Mouse (Mus musculus) midbrain, embryonic 11.5 days (tissue): Measurements from ENCODE around the gene Lrrc66. TPM values are rescaled to one million over a fixed set of nuclear protein-coding genes. Genes with fewer than 3 reads are reported as not detected.
A peak's percentile ranks its signal among the peaks of the same experiment; 100 is the strongest.

Experiments
- ATAC-seq: fragments of 200-750 bp; cut with Nextera tagmentation; 2 replicates; pipeline ENCODE4 v1.8.0; 2017; ENCODE audit warnings: moderate TSS enrichment, moderate library complexity; ENCODE audit not compliant: low FRiP score
- DNase-seq: peaks from one replicate; pipeline ENCODE4 v3.0.0; 2015; ENCODE audit warnings: low spot score; ENCODE audit errors: missing footprints
- H3K27ac ChIP-seq: fragments of 300-500 bp; sonication (generic); 2 replicates; pipeline ENCODE4 v1.5.1; 2014; ENCODE audit warnings: low read depth, low read length
- H3K27me3 ChIP-seq: fragments of 300-500 bp; sonication (generic); 2 replicates; pipeline ENCODE4 v1.6.1; 2014; ENCODE audit warnings: mild to moderate bottlenecking, low read length, moderate library complexity, mixed read lengths; ENCODE audit not compliant: control insufficient read depth, insufficient read depth
- H3K36me3 ChIP-seq: fragments of 300-500 bp; sonication (generic); 2 replicates; pipeline ENCODE4 v1.6.1; 2014; ENCODE audit warnings: mild to moderate bottlenecking, low read length, moderate library complexity, mixed read lengths; ENCODE audit not compliant: control insufficient read depth, insufficient read depth
- H3K4me1 ChIP-seq: fragments of 300-500 bp; sonication (generic); 2 replicates; pipeline ENCODE4 v1.6.1; 2014; ENCODE audit warnings: low read length; ENCODE audit not compliant: control insufficient read depth, insufficient read depth
- H3K4me2 ChIP-seq: fragments of 300-500 bp; sonication (generic); 2 replicates; pipeline ENCODE4 v1.6.1; 2014; ENCODE audit warnings: mild to moderate bottlenecking, moderate library complexity
- H3K4me3 ChIP-seq: fragments of 300-500 bp; sonication (generic); 2 replicates; pipeline ENCODE4 v1.5.1; 2014; ENCODE audit warnings: low read depth, low read length
- H3K9ac ChIP-seq: fragments of 300-500 bp; sonication (generic); 2 replicates; pipeline ENCODE4 v1.6.1; 2014; ENCODE audit warnings: low read length
- H3K9me3 ChIP-seq: fragments of 300-500 bp; sonication (generic); 2 replicates; pipeline ENCODE4 v1.6.1; 2016; ENCODE audit warnings: low read length; ENCODE audit not compliant: control insufficient read depth
- WGBS: fragments of 180-500 bp; shearing (Covaris S2); extraction: QIAGEN DNeasy Blood & Tissue Kit; methylation state at CpG from one replicate; pipeline ENCODE4 v1.1.7; 2014; 5-methylcytosine and 5-hydroxymethylcytosine counted together
- polyA plus RNA-seq: library from polyadenylated mRNA; unstranded; fragments of >200 nt; fragmentation: Nextera tagmentation; extraction: Ambion mirVana; gene quantifications from 2 replicates; pipeline ENCODE4 v1.2.1, GENCODE M21; 2014

Gene Lrrc66
- polyA plus RNA-seq = 0.04 TPM in 1 of 2 replicates, not detected in the other

DNA sequence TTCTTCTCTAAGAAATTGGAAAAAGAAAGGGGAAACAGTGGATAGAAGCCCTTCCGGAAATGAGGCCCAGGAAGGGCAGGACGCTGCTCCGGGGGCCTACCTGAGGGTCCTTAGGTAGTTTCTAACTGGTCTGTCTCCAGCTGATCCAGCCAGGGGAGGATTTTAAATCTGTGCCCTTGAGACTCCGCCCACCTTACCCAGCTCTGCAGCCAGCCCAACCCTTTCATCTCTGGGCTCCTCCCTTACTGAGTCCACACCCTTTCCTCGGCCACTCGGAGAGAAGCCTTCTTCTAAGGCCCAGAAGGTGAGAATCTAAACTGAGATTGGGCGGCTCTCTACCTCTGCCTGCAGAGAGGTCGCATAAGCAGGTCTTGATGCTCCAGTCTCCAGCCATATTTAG, at the start of gene Lrrc66:
Lrrc66 (minus strand) TSS at position 236 of the 400 bp plus-strand sequence.
- DNase-seq (no peak), ATAC-seq (no peak)
- WGBS = 77% methylated on average over 8 of the region's 8 CpGs
- H3K9me3 ChIP-seq = peaks cover 3% of the 10 kb centered on the region; the same call in 1 of the 2 replicates
- no peak within 1 kb of the TSS for H3K4me3 ChIP-seq
- peaks cover 3% of the 10 kb centered on the region for H3K36me3 ChIP-seq
- no peaks in the 10 kb centered on the region for H3K27me3 ChIP-seq
- H3K4me2 ChIP-seq = no peak within 1 kb of the TSS
- H3K9ac ChIP-seq = no peak within 1 kb of the TSS
- no peak within 1 kb of the TSS for H3K27ac ChIP-seq
- peaks cover 6% of the 10 kb centered on the region for H3K4me1 ChIP-seq

DNA sequence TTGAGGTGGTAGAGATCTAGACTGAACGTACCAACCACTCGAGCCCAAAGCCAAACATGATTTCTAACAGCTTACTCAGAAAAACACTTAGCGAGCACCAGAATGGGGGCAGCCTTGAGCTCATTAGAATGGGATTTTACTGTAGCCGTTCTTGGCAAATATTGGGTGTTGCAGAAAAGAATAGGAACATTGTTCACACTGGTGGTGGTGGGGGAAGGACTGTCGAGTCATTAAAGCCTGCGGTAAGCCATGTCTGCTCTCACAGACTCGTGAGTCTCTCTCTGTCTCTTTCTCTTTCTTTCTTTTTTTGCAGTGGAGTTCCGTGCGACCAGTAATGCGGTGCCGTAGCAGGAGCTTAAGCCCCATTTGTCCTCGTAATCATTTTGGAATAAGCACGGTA, 44.3 kb upstream of the Lrrc66 start:
- Histone ChIP-seq H3K36me3 (no peaks in the 10 kb centered on the region), H3K4me1 (no peaks in the 10 kb centered on the region), H3K4me3 (no peak overlapping the region), H3K9ac (no peak overlapping the region), H3K27ac (no peak overlapping the region), H3K27me3 (no peaks in the 10 kb centered on the region), H3K4me2 (no peak overlapping the region), H3K9me3 (no peaks in the 10 kb centered on the region)
- DNase-seq (peak; percentile 62), ATAC-seq (no peak)
- WGBS = 71% methylated on average over 13 of the region's 13 CpGs

DNA sequence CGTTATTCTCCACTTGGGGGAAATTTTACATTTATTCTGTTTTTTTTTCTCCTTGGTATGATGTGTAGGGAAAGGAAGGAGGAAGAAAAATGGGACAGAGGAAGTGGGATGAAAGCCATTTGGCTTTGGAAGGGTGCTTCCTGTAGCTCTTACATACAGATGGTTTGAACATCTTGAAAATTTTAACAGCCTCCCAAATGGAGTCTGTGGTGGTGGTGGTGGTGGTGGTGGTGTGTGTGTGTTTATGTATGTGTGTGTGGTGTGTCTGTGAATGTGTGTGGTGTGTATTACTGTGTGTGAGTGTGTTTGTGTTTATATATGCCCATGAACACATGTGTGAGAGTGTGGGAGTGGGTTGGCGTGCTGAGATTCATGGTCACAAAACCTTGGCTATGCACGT, 43.3 kb upstream of the Lrrc66 start:
- Histone ChIP-seq H3K4me2 (no peak overlapping the region), H3K9me3 (no peaks in the 10 kb centered on the region), H3K9ac (no peak overlapping the region), H3K4me1 (no peaks in the 10 kb centered on the region), H3K27me3 (no peaks in the 10 kb centered on the region), H3K27ac (no peak overlapping the region), H3K4me3 (no peak overlapping the region), H3K36me3 (no peaks in the 10 kb centered on the region)
- WGBS = 92% methylated on average over 3 of the region's 3 CpGs
- ATAC-seq (no peak), DNase-seq (no peak)

DNA sequence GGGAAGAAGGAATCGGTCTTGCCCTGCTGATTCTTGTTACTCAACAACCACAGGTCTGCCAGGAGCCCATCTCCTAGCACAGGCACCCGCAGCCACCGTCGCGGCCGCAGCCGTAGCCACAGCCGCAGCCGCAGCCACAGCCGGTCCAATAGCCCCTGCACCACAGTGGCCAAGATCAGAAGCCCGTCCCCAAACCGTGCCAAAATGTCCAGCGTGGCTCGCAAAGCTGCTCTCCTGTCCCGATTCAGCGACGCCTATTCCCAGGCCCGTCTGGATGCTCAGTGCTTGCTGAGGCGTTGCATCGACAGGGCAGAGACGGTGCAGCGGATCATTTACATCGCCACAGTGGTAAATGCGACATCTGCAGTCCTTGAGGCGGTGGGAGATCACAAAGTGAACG, 37.1 kb upstream of the Lrrc66 start:
- DNase-seq (peak; percentile 83), ATAC-seq (no peak)
- Histone ChIP-seq H3K4me3 (peak overlapping the region; percentile 2; the same call in 1 of the 2 replicates), H3K9me3 (no peaks in the 10 kb centered on the region), H3K4me2 (peak overlapping the region; percentile 27; the same call in 1 of the 2 replicates), H3K4me1 (no peaks in the 10 kb centered on the region), H3K9ac (no peak overlapping the region), H3K27ac (no peak overlapping the region), H3K27me3 (no peaks in the 10 kb centered on the region; the same call in 1 of the 2 replicates), H3K36me3 (no peaks in the 10 kb centered on the region)
- 44% methylated on average over 26 of the region's 26 CpGs for WGBS

DNA sequence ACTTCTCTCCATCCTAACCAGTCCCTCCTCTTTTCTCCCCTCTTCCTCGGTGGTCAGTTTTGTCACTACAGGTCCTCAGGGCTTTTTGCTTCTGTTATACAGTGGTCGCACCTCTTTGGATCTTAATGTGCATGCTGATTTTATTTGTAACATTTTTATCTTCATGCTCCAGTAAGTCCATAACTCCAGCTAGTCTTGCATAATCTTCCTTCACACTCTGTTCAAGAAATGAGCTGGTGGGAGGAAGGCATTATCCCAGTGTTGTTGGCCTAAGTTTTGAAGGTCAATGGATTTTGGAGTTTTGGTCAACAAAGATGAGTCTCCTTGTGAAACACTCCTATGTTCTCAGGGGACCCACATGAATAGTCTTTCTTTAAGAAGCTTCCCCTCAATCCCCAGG, 35.6 kb upstream of the Lrrc66 start:
- H3K4me2 ChIP-seq = no peak overlapping the region
- H3K9ac ChIP-seq = no peak overlapping the region
- H3K4me1 ChIP-seq = no peaks in the 10 kb centered on the region
- H3K4me3 ChIP-seq = no peak overlapping the region
- no peaks in the 10 kb centered on the region for H3K9me3 ChIP-seq
- H3K27ac ChIP-seq = no peak overlapping the region
- no peak for DNase-seq
- 88% methylated on average over 2 of the region's 2 CpGs for WGBS
- H3K36me3 ChIP-seq = no peaks in the 10 kb centered on the region
- no peaks in the 10 kb centered on the region; the same call in 1 of the 2 replicates for H3K27me3 ChIP-seq
- ATAC-seq = no peak

DNA sequence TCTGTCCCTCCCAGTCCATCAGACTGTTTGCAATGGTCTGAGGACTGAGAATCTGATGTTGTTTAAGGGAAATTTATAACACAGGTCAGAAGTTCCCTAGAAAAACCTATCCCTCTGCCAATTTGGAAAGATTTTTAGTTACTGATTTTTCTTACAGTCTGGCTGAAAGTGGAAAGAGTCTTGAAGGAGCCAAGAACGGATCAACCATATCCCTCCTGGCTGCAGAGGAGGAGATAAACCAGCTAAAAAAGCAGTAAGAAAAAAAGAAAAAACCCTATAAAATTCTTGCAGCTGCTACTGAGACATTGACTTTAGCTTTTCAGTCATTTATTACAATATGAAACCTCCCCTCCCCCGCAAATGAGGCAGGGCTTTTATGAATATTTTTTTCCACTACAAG, 34.4 kb upstream of the Lrrc66 start:
- no peak overlapping the region for H3K4me2 ChIP-seq
- no peak overlapping the region for H3K9ac ChIP-seq
- no peaks in the 10 kb centered on the region for H3K4me1 ChIP-seq
- DNase-seq (peak; percentile 28), ATAC-seq (no peak)
- H3K27me3 ChIP-seq = no peaks in the 10 kb centered on the region; the same call in 1 of the 2 replicates
- no peaks in the 10 kb centered on the region for H3K36me3 ChIP-seq
- 94% methylated on average over 2 of the region's 2 CpGs for WGBS
- H3K9me3 ChIP-seq = no peaks in the 10 kb centered on the region
- H3K4me3 ChIP-seq = no peak overlapping the region
- H3K27ac ChIP-seq = no peak overlapping the region

DNA sequence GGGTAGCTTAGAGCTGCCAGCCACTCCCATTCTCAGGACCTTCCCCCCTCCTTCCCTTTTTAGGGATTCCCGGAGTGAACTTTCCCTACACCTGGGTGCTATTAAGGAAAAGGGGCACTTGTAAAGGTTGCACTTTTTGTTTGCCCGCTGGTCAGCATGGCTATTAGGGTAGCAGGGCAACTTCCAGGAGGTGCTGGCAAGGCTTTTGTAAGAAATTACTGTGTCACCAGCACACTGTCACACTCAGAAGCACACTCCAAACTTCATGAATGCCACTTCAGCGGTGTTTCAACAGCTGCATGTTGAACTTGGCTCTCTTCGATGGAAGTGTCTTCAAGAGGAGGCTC, 19.5 kb upstream of the Lrrc66 start:
- Histone ChIP-seq H3K27ac (no peak overlapping the region), H3K36me3 (no peaks in the 10 kb centered on the region), H3K4me2 (peak overlapping the region; percentile 91), H3K27me3 (peaks cover 54% of the 10 kb centered on the region), H3K9ac (no peak overlapping the region), H3K4me1 (peaks cover 17% of the 10 kb centered on the region), H3K9me3 (no peaks in the 10 kb centered on the region), H3K4me3 (peak overlapping the region; percentile 45)
- DNase-seq (peak; percentile 88), ATAC-seq (no peak)
- under 1% methylated on average over 4 of the region's 4 CpGs for WGBS

DNA sequence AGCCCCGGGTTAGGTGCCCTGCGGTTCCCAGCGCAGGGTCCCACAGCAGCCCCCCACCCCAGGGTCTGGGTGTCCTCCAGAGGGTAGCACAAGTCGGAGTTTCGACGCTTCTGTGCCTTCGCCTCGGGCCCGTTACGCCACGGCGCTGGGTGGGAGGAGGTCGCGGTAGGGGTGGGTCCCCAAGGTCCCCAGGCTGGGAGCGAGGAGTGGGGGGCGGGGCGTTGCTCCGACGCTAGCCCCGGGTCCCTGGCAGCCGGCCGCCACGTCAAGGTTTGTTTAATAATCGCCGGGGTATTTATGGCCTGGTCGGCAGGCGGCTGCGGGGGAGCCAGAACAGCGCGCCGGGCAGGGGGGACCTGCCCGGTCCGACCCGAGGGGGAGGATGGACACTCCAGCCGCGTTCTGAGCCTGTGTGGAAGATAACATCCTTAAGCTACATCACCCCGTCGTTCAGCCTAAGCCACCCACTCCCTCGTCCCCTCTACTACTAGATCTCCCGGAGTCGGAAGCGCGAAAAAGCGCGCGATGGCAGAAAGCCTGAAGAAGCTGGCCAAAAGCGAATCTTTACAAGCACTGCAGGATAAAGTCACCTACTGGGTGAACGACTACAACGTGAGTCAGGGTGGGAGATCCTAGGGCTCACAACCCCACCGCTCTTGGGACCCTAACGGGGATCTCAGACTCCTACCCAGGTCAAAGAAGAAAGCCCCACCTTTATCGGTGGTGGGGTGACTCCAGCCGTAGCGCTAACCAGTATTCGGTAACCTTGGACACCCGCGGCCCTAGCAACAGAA, 18.9 kb upstream of the Lrrc66 start, which contains the start of gene Spata18:
Spata18 (plus strand) TSS at position 319 of the 794 bp plus-strand sequence.
- no peaks in the 10 kb centered on the region for H3K9me3 ChIP-seq
- under 1% methylated on average over 57 of the region's 57 CpGs for WGBS
- peak; percentile 23; the same call in 1 of the 2 replicates for ATAC-seq
- peak within 1 kb of the TSS; percentile 45 for H3K4me3 ChIP-seq
- peak; percentile 96 for DNase-seq
- peaks cover 22% of the 10 kb centered on the region for H3K4me1 ChIP-seq
- H3K27me3 ChIP-seq = peaks cover 55% of the 10 kb centered on the region
- peak within 1 kb of the TSS; percentile 91 for H3K4me2 ChIP-seq
- no peaks in the 10 kb centered on the region for H3K36me3 ChIP-seq
- no peak within 1 kb of the TSS for H3K27ac ChIP-seq
- H3K9ac ChIP-seq = peak within 1 kb of the TSS; percentile 36

DNA sequence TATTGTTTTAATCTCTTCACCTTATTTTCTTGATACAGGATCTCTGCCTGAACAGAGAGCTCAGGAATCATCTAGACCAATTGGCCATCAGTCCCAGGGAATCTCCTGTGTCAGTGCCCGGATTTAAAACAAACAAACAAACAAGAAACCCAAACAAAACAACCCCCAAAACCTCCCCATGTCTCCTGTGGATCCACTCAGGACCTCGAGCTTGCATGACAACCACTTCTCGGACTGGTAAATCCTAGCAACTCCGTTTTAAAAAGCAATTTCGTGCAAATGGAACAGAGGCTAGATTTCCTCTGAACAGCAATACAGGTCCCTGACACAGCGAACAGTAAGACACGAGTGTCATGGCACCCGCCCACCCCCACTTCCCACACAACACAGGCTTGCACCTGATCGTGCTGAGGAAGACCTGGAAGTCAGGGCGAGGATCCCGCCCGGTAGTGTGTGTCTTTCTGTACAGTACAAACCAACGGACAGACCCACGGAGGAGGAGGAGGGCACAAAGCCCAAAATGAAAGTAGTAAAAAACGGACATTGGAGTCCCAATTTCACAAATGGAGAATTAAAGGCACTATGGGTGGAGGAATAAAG, 18.1 kb upstream of the Lrrc66 start:
- Histone ChIP-seq H3K9me3 (no peaks in the 10 kb centered on the region), H3K36me3 (no peaks in the 10 kb centered on the region), H3K27ac (no peak overlapping the region), H3K4me3 (peak overlapping the region; percentile 45), H3K4me2 (peak overlapping the region; percentile 91), H3K27me3 (peaks cover 56% of the 10 kb centered on the region), H3K4me1 (peaks cover 22% of the 10 kb centered on the region), H3K9ac (no peak overlapping the region)
- DNase-seq (no peak), ATAC-seq (no peak)
- WGBS = 1% methylated on average over 15 of the region's 15 CpGs
